Mouse (Mus musculus) frontal cortex, postnatal 36 days (tissue): ENCODE results near the gene Prss48.
A peak's percentile ranks its signal among the peaks of the same experiment; 100 is the strongest.
"Not testable (repeated sequence)": the region's sequence is repeated elsewhere in the genome, so short reads cannot be mapped to it uniquely, and the experiment has no call there.

Experiments
- DNase-seq, 2 experiments: peaks; one replicate each; pipeline ENCODE4 v3.0.0; 2022; ENCODE audit warnings: low spot score in 2 of 2

Gene Prss48

DNA sequence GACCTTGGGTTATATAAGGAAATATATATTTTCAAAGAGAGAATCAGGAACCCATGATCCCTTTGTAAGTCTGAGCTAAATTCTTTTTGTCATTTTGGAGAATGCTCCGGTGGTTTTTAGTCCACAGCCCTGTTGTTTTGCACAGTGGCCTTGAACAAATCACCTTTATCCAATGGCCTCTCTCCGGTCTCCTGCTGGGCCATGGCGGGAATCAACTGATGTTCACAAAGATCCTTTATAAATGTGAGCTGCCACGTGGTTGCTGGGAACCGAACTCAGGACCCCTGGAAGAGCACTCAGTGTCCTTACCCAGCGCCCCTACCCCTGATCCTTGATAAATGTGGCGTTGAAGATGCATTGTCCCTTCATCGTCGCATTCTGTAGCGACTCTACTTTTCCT, 2.5 kb upstream of the Prss48 start:
- no peak for DNase-seq

- no peak for DNase-seq
These were observed 649 bp upstream of the Prss48 start for GRCm38 (mm10) chr3:86002940-86003339.

DNA sequence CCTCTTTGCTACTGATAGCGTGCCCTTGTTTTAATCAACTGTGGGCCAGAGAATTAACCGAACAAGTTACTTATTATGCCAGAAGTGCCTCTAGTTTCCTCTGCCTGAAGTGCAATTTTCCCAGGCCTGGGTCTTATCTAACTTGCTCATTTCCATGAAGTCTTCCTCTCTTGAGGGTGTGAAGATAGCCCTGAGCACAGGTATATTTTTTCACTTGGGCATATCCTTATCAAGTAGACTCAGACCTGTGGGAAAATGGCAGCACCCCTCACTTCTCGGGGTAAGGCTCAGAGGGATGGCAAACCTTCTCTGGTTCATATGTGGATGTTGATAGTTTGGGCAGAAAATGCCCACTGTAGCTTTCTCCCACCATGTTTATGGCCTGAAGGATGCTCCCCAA, 1.0 kb downstream of the Prss48 start:
- no peak for DNase-seq

- no peak for DNase-seq
These were observed 7.6 kb downstream of the Prss48 start for GRCm38 (mm10) chr3:85994645-85995044.

DNA sequence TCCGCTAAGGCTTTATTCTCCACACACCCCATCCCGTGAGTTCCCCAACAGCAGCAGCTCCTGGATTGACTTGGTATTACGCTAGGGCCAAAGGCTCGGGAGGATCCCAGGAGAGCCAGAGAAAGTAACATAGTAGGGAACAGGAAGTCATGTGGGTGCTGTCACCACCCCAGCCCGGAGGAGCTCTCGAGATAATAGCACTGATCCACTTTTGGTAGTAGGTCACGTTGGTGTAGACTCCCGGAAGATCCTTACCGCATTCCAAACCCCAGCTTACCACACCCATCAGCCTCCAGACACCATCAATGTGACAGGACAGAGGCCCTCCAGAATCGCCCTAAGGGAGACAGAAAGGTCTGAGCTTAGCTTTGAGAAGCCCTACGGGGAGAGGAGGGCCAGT, 8.5 kb downstream of the Prss48 start:
- DNase-seq, result no peak

DNA sequence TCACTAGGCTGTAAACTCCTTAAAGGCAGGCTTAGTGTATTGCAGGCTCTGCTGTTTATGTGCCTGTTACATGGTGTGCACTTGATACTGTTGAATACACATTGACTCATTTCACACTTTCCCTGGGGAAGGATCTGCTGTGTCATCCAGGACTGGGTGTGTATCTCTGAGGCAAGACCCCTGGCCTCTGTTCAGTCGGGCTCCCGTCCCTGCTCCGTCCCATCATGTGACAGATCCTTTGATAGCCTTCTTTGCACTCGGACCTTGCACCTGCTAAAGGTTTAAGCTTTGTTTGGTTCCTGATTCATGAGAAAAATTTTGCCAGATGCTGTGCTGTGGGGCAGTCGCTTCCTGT, 10.5 kb downstream of the Prss48 start:
- no peak for DNase-seq

DNA sequence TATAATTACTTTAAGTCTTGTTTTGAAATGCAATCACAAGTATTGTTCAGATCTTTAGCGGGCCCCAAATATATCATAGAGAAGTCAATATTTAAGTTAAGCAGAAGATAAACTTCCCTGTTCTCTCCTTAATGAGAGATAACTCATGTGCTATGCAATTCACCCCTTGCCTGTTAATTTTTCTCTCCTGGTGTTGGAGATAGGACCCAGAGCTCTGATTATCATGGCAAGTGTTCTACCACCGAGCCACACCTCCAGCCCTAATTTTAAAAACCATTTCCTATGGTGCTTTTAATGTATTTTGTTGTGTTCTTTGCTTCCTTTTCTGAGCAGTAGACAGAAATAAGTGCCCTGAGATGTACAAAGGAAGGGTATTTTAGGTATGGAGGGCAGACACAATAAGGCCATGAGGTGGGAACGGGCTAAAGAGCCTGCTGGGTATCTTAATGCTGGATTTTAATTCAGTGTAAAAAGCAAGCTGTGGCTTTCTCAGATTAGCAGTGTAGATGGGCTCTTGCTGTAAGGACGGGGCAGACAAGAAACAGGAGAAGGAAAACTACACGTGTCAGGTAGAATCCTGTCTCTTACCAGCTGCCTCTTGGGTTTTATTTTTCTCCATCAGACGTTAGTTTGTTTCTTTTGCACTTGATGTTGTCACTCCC, 11.0 kb downstream of the Prss48 start:
- no peak for DNase-seq

DNA sequence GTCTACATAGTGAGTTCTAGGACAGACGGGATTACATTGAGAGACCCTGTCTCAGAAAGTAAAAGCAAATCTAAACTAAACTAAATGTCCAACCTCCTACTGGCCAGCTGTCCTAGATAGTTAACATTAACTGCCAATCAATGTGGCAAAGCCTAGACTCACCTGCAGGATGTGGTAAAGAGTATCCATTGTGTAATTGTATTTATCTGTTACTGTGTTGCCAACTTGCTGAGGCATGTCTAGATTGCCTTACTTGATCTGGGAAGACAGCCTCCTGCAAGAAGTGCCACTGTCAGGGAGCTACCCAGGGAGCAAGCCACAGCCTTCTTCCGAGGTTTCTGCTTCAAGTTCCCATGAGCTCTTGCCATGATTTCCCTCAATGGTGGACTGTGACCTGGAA, 15.1 kb downstream of the Prss48 start:
- DNase-seq, result no peak

- DNase-seq, result no peak
These were observed 17.8 kb downstream of the Prss48 start for GRCm38 (mm10) chr3:85984537-85984936.

DNA sequence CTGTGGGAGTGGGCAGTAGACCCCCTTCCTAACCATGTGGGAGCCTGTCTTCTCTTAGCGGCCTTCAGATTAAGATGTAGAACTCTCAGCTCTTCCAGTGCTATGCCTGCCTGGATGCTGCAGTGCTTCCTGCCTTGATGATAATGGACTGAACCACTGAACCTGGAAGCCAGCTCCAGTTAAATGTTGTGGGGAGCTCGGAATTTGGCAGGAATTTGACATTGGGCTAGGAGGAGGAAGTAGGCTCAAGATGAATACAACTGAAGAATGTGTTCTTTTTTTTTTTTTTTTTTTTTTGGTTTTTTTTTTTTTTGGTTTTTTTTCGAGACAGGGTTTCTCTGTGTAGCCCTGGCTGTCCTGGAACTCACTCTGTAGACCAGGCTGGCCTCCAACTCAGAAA, 20.5 kb downstream of the Prss48 start:
- not testable (repeated sequence) for DNase-seq

GRCm38 (mm10) chr3:85980036-85980435, 22.3 kb downstream of the Prss48 start:
- no peak for DNase-seq

GRCm38 (mm10) chr3:85974451-85974850, 27.8 kb downstream of the Prss48 start:
- DNase-seq, result no peak

DNA sequence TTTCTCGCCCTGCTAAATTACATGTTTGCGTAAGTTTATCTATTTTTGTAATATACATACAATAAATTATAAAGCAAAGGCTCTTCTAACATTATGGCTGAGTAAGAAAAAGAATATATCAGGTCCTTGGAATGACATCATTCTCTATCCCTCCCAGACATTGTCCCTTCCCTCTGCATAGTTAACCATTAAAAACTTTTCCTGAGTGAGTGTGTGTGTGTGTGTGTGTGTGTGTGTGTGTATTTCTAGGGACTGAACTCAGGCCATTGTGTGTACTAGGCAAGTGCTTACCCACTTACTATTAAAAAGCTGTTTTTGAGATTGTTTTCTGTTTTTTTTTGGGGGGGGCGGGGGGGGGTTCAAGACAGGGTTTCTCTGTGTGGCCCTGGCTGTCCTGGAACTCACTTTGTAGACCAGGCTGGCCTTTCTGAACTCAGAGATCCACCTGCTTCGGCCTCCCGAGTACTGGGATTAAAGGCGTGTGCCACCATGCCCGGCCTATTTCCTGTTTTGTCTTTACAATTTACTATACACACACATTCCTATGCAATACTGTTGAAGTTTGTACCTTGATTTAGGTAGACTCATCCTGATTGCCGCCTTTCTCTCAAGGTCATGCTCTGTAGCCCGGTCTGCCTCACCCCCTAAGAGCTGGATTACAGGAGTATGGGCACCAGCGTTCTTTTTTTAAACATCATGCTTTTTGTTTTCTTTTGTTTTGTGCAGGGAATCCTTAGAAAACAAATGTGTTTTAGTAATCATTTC, 28.7 kb downstream of the Prss48 start:
- DNase-seq, result no peak

GRCm38 (mm10) chr3:85971599-85971975, 30.7 kb downstream of the Prss48 start:
- no peak for DNase-seq

GRCm38 (mm10) chr3:85970742-85971598, 31.3 kb downstream of the Prss48 start, which contains the start of gene Sh3d19:
TSS of gene Sh3d19 (plus strand) at chr3:85971109.
- peak; percentile 57 for DNase-seq

GRCm38 (mm10) chr3:85969040-85969439, 33.3 kb downstream of the Prss48 start:
- no peak for DNase-seq

DNA sequence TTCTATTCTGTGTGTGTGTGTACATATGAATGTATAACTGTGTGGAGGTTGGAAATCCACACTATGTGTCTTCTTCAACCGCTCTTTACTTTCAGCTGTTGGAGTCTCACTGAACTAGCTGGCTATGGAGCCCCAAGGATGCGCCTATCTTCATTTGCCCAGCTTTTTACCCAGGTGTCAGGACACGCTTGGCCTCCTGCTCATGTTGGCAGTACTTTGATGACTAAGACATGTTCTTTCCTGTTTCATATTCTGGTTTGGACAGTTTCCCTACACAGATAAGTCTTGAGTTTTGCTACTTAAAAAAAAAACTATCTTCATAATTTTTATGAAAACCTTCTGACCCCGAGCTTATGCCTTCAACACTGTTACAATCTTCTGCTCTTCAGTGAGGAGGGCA, 36.8 kb downstream of the Prss48 start:
- DNase-seq, result no peak

GRCm38 (mm10) chr3:85961134-85961533, 41.2 kb downstream of the Prss48 start:
- peak; percentile 18 to 31 for DNase-seq

DNA sequence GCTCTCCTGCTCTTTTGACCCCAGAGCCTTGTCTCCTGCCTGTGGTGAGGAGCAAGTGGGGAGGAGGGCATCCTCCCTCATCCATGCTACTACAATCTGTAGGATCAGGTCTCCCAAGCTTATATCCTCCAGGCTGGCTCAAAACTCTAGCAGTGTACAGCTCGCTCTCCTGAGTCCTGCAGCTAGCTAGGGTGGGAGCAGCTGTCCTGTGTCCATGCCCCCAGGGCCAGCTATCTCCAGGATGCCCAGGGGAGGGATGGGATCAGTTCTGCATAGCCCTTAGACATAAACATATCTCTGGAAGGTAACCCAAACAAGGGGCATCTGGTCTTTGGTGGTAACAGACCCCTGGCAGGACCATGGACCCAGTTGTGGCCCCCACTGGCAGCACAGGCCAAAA, 42.6 kb downstream of the Prss48 start:
- no peak for DNase-seq

DNA sequence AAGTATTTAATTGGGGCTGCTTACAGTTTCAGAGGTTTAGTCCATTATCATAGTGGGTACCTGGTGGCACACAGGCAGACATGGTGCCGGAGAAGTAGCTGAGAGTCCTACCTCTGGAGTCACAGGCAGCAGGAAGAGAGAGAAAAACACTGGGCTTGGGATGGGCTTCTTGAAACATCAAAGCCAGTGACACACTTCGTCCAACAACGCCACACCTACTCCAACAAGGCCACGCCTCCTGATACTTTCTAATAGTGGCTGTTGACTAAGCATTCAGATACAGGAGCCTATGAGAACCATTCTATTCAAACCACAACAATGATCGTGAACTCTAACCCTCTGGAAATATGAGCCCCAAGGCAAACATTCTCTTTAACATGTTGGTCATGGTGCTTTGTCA, 46.6 kb downstream of the Prss48 start:
- no peak for DNase-seq

GRCm38 (mm10) chr3:85955269-85955668, 47.0 kb downstream of the Prss48 start:
- no peak for DNase-seq

DNA sequence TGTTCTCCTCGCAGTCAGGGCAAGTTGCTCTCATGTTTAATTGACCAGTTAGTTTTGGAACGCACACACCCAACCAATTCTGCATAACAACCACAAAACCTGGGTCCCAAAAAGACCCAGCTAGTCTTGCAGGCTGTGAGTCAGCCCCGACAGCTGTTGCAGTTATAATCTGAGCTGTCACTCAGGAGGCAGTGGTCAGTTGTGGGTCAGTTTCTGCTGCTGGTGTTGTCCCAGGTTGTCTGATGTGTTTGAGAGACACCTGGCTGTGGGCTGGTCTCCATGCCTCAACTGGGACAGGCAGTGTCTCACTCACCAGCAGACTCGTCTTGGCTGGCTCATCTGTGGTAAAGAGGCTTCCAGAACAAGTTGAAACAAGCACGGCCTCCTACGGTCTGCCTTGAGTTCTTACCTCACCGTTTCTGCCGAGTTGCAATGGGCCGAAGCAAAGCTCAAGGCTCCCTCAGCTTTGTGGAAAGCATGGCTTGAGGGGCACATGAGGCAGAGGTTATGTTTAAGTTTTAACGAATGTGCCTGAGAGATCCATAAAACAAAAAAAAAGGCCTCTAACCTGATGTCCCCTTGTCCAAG, 49.5 kb downstream of the Prss48 start:
- DNase-seq, result no peak
